Mouse (Mus musculus) forelimb bud, embryonic 11.5 days (tissue): ENCODE results near the gene Acap1.
"Not testable (repeated sequence)": the region's sequence is repeated elsewhere in the genome, so short reads cannot be mapped to it uniquely, and the experiment has no call there.

Source experiments
- DNase-seq: peaks from one replicate; pipeline ENCODE4 v3.0.0-alpha.2; 2012; ENCODE audit warnings: low read depth, low spot score

The Acap1 gene

GRCm38 (mm10) chr11:69921114-69922011 is 26.0 kb upstream of the Acap1 start, which contains the start of gene Eif5a:
Eif5a (minus strand) TSS chr11:69921958.
- peak; percentile 100 for DNase-seq

GRCm38 (mm10) chr11:69920266-69921031 is 25.1 kb upstream of the Acap1 start:
- no peak for DNase-seq

- no peak for DNase-seq
Observed at GRCm38 (mm10) chr11:69919661-69920265, 24.4 kb upstream of the Acap1 start.

GRCm38 (mm10) chr11:69919053-69919452 is 23.7 kb upstream of the Acap1 start:
- DNase-seq = no peak

- DNase-seq = no peak
Observed at GRCm38 (mm10) chr11:69918118-69918517, 22.8 kb upstream of the Acap1 start.

- DNase-seq = no peak
Observed at GRCm38 (mm10) chr11:69917379-69917948, 22.1 kb upstream of the Acap1 start.

- not testable (repeated sequence) for DNase-seq
Observed at GRCm38 (mm10) chr11:69916652-69917378, 21.5 kb upstream of the Acap1 start.

GRCm38 (mm10) chr11:69915667-69916627 is 20.6 kb upstream of the Acap1 start:
- DNase-seq = no peak

GRCm38 (mm10) chr11:69914917-69915430 is 19.6 kb upstream of the Acap1 start:
- no peak for DNase-seq

GRCm38 (mm10) chr11:69914372-69914764 is 19.0 kb upstream of the Acap1 start:
- DNase-seq = no peak

GRCm38 (mm10) chr11:69913554-69914371 is 18.4 kb upstream of the Acap1 start, which contains the start of gene Gps2:
Gps2 (plus strand) TSS chr11:69913888.
- DNase-seq = peak; percentile 94

- DNase-seq = no peak
Observed at GRCm38 (mm10) chr11:69912716-69913530, 17.6 kb upstream of the Acap1 start.

- DNase-seq = no peak
Observed at GRCm38 (mm10) chr11:69911701-69912100, 16.4 kb upstream of the Acap1 start.

GRCm38 (mm10) chr11:69910781-69911560 is 15.6 kb upstream of the Acap1 start:
- DNase-seq = no peak

- no peak for DNase-seq
Observed at GRCm38 (mm10) chr11:69910177-69910576, 14.8 kb upstream of the Acap1 start.

GRCm38 (mm10) chr11:69909174-69909573 is 13.8 kb upstream of the Acap1 start:
- no peak for DNase-seq

GRCm38 (mm10) chr11:69908645-69909044 is 13.3 kb upstream of the Acap1 start:
- DNase-seq = no peak
